Mouse (Mus musculus) limb, embryonic 15.5 days (tissue): Measurements from ENCODE around the gene Zc3hav1. TPM values are rescaled to one million over a fixed set of nuclear protein-coding genes. Genes with fewer than 3 reads are reported as not detected.

ENCODE experiments used
- ATAC-seq: fragments of 200-750 bp; cut with Nextera tagmentation; 2 replicates; pipeline ENCODE4 v1.8.0; 2017; ENCODE audit warnings: low read depth, moderate TSS enrichment; ENCODE audit not compliant: insufficient number of reproducible peaks, low FRiP score, low TSS enrichment
- H3K27ac ChIP-seq: fragments of 300-500 bp; sonication (generic); 2 replicates; pipeline ENCODE4 v1.5.1; 2015; ENCODE audit warnings: moderate library complexity, mild to moderate bottlenecking, inconsistent platforms
- H3K27me3 ChIP-seq: fragments of 300-500 bp; sonication (generic); 2 replicates; pipeline ENCODE4 v1.6.1; 2015; ENCODE audit warnings: inconsistent platforms
- H3K36me3 ChIP-seq: fragments of 300-500 bp; sonication (generic); 2 replicates; pipeline ENCODE4 v1.6.1; 2015; ENCODE audit warnings: inconsistent platforms
- H3K4me1 ChIP-seq: fragments of 300-500 bp; sonication (generic); 2 replicates; pipeline ENCODE4 v1.6.1; 2015; ENCODE audit warnings: inconsistent platforms
- H3K4me2 ChIP-seq: fragments of 300-500 bp; sonication (generic); 2 replicates; pipeline ENCODE4 v1.6.1; 2015; ENCODE audit warnings: mild to moderate bottlenecking, inconsistent platforms
- H3K4me3 ChIP-seq: fragments of 300-500 bp; sonication (generic); 2 replicates; pipeline ENCODE4 v1.5.1; 2015; ENCODE audit warnings: mild to moderate bottlenecking, inconsistent platforms
- H3K9ac ChIP-seq: fragments of 300-500 bp; sonication (generic); 2 replicates; pipeline ENCODE4 v1.6.1; 2015; ENCODE audit warnings: inconsistent platforms
- H3K9me3 ChIP-seq: fragments of 300-500 bp; sonication (generic); 2 replicates; pipeline ENCODE4 v1.6.1; 2016; ENCODE audit warnings: inconsistent platforms
- WGBS: fragments of 180-500 bp; shearing (Covaris S2); methylation state at CpG from one replicate; pipeline ENCODE4 v1.1.7; 2015; 5-methylcytosine and 5-hydroxymethylcytosine counted together
- polyA plus RNA-seq: library from polyadenylated mRNA; unstranded; fragments of >200 nt; fragmentation: Nextera tagmentation; extraction: Ambion mirVana; gene quantifications from 2 replicates; pipeline ENCODE4 v1.2.1, GENCODE M21; 2015

The Zc3hav1 gene
- polyA plus RNA-seq, 1 experiment from 2014 or later: 7.5 TPM

GRCm38 (mm10) chr6:38263393-38264159, 90.8 kb downstream of the Zc3hav1 start:
- no peaks in the 10 kb centered on the region for H3K27me3 ChIP-seq
- H3K36me3 ChIP-seq: no peaks in the 10 kb centered on the region
- H3K9ac ChIP-seq: no peak overlapping the region
- H3K27ac ChIP-seq: no peak overlapping the region
- 67% methylated on average over 5 of the region's 5 CpGs for WGBS
- H3K4me3 ChIP-seq: no peak overlapping the region
- no peak for ATAC-seq
- H3K4me2 ChIP-seq: no peak overlapping the region
- H3K9me3 ChIP-seq: no peaks in the 10 kb centered on the region
- H3K4me1 ChIP-seq: no peaks in the 10 kb centered on the region

GRCm38 (mm10) chr6:38261877-38262276, 92.5 kb downstream of the Zc3hav1 start:
- no peak overlapping the region for H3K4me3 ChIP-seq
- no peak for ATAC-seq

GRCm38 (mm10) chr6:38257506-38257905, 96.9 kb downstream of the Zc3hav1 start:
- H3K4me3 ChIP-seq: no peak overlapping the region
- no peak overlapping the region for H3K9ac ChIP-seq
- no peak for ATAC-seq
- H3K9me3 ChIP-seq: no peaks in the 10 kb centered on the region
- peaks cover 12% of the 10 kb centered on the region for H3K4me1 ChIP-seq
- no peaks in the 10 kb centered on the region for H3K27me3 ChIP-seq
- no peaks in the 10 kb centered on the region for H3K36me3 ChIP-seq
- H3K4me2 ChIP-seq: no peak overlapping the region
- WGBS: 94% methylated on average over 8 of the region's 8 CpGs
- H3K27ac ChIP-seq: no peak overlapping the region

More at GRCm38 (mm10) chr6:38261877-38262276, 92.5 kb downstream of the Zc3hav1 start:
- no peaks in the 10 kb centered on the region for H3K4me1 ChIP-seq
- H3K36me3 ChIP-seq: no peaks in the 10 kb centered on the region
- no peak overlapping the region for H3K27ac ChIP-seq
- no peak overlapping the region for H3K9ac ChIP-seq
- WGBS: 75% methylated on average over 4 of the region's 4 CpGs
- H3K27me3 ChIP-seq: no peaks in the 10 kb centered on the region
- H3K4me2 ChIP-seq: no peak overlapping the region
- H3K9me3 ChIP-seq: no peaks in the 10 kb centered on the region

- WGBS: 95% methylated on average over 4 of the region's 4 CpGs
- H3K4me1 ChIP-seq: peaks cover 19% of the 10 kb centered on the region
- H3K9me3 ChIP-seq: no peaks in the 10 kb centered on the region
- H3K36me3 ChIP-seq: no peaks in the 10 kb centered on the region
- no peak overlapping the region for H3K27ac ChIP-seq
- no peak overlapping the region for H3K4me2 ChIP-seq
- no peak for ATAC-seq
- no peak overlapping the region for H3K9ac ChIP-seq
- no peaks in the 10 kb centered on the region for H3K27me3 ChIP-seq
- H3K4me3 ChIP-seq: no peak overlapping the region
These were observed 97.6 kb downstream of the Zc3hav1 start for GRCm38 (mm10) chr6:38256793-38257192.

GRCm38 (mm10) chr6:38255794-38256193, 98.6 kb downstream of the Zc3hav1 start:
- Histone ChIP-seq H3K27ac (no peak overlapping the region), H3K27me3 (no peaks in the 10 kb centered on the region), H3K4me1 (peaks cover 25% of the 10 kb centered on the region), H3K9ac (no peak overlapping the region), H3K4me2 (no peak overlapping the region), H3K36me3 (no peaks in the 10 kb centered on the region), H3K9me3 (no peaks in the 10 kb centered on the region), H3K4me3 (no peak overlapping the region)
- ATAC-seq: no peak
- WGBS: 68% methylated on average over 2 of the region's 2 CpGs

Other genes starting within 250 kb of the Zc3hav1 start
- gene Tmem213, start 245.3 kb downstream of the Zc3hav1 start, polyA plus RNA-seq: 1.5 and 3.1 TPM in 2 replicates
- 4.0 and 6.0 TPM in 2 replicates for gene Atp6v0a4, start 230.0 kb downstream of the Zc3hav1 start, polyA plus RNA-seq
- 3.9 and 4.9 TPM in 2 replicates for gene D630045J12Rik, start 100.6 kb downstream of the Zc3hav1 start, polyA plus RNA-seq
- gene Zc3hav1l, start 55.3 kb downstream of the Zc3hav1 start, polyA plus RNA-seq: 8.7 and 11.0 TPM in 2 replicates
- gene Ttc26, start 26.9 kb upstream of the Zc3hav1 start, polyA plus RNA-seq: 5.6 and 6.0 TPM in 2 replicates
- gene Ubn2, start 79.3 kb upstream of the Zc3hav1 start, polyA plus RNA-seq: 12.5 and 15.5 TPM in 2 replicates
- 79.5 and 86.9 TPM in 2 replicates for gene Fmc1, start 178.9 kb upstream of the Zc3hav1 start, polyA plus RNA-seq
- 36.1 and 41.9 TPM in 2 replicates for gene Luc7l2, start 196.7 kb upstream of the Zc3hav1 start, polyA plus RNA-seq